Mouse (Mus musculus): Measurements from ENCODE around the gene Ank.

- no peak for TF ChIP-seq POLR2A (IDR thresholded peaks at IDR 0.05; ENCODE audit: control insufficient read depth, extremely low read depth, insufficient read depth, low read length, poor library complexity)
- no peak for TF ChIP-seq CTCF (IDR thresholded peaks at IDR 0.05; ENCODE audit: borderline replicate concordance, control insufficient read depth, extremely low read depth, insufficient read depth, low read length, poor library complexity)
These were observed 37.6 kb downstream of the Ank start for GRCm38 (mm10) chr15:27503801-27504730.
